Mouse (Mus musculus): Measurements from ENCODE around the gene Dexi. TPM values are rescaled to one million over a fixed set of nuclear protein-coding genes. Genes with fewer than 3 reads are reported as not detected.

Dexi gene
- polyA plus RNA-seq, 1 experiment from 2014 or later, result 13.3 TPM

GRCm38 (mm10) chr16:10570708-10571107, 27.9 kb upstream of the Dexi start:
- H3K36me3 ChIP-seq (ENCODE audit: control insufficient read depth, insufficient read depth, low read length), result peaks cover 27% of the 10 kb centered on the region; the same call in 1 of the 2 replicates
- no peaks in the 10 kb centered on the region for H3K4me1 ChIP-seq (ENCODE audit: control insufficient read depth, insufficient read depth, low read length)
- no peak overlapping the region for H3K4me2 ChIP-seq (ENCODE audit: low read length)
- no peak overlapping the region for H3K27ac ChIP-seq (ENCODE audit: low read length)
- no peak overlapping the region for H3K4me3 ChIP-seq (ENCODE audit: low read depth, low read length)
- 83% methylated on average over 1 of the region's 1 CpGs for WGBS
- no peak for ATAC-seq
- H3K9me3 ChIP-seq (replicated peaks; ENCODE audit: control insufficient read depth, low read length, poor library complexity, severe bottlenecking), result no peaks in the 10 kb centered on the region
- H3K9ac ChIP-seq (ENCODE audit: low read depth, low read length), result no peak overlapping the region
- H3K27me3 ChIP-seq (ENCODE audit: control insufficient read depth, insufficient read depth, low read depth, low read length), result no peaks in the 10 kb centered on the region

GRCm38 (mm10) chr16:10569809-10570395, 27.0 kb upstream of the Dexi start:
- H3K27ac ChIP-seq (ENCODE audit: low read length), result no peak overlapping the region
- H3K4me3 ChIP-seq (ENCODE audit: low read depth, low read length), result no peak overlapping the region
- H3K4me1 ChIP-seq (ENCODE audit: control insufficient read depth, insufficient read depth, low read length), result no peaks in the 10 kb centered on the region
- H3K9ac ChIP-seq (ENCODE audit: low read depth, low read length), result no peak overlapping the region
- H3K4me2 ChIP-seq (ENCODE audit: low read length), result no peak overlapping the region
- H3K27me3 ChIP-seq (ENCODE audit: control insufficient read depth, insufficient read depth, low read depth, low read length), result no peaks in the 10 kb centered on the region
- no peak for ATAC-seq
- WGBS, result 87% methylated on average over 5 of the region's 5 CpGs
- H3K9me3 ChIP-seq (replicated peaks; ENCODE audit: control insufficient read depth, low read length, poor library complexity, severe bottlenecking), result no peaks in the 10 kb centered on the region
- H3K36me3 ChIP-seq (ENCODE audit: control insufficient read depth, insufficient read depth, low read length), result peaks cover 26% of the 10 kb centered on the region; the same call in 1 of the 2 replicates

DNA sequence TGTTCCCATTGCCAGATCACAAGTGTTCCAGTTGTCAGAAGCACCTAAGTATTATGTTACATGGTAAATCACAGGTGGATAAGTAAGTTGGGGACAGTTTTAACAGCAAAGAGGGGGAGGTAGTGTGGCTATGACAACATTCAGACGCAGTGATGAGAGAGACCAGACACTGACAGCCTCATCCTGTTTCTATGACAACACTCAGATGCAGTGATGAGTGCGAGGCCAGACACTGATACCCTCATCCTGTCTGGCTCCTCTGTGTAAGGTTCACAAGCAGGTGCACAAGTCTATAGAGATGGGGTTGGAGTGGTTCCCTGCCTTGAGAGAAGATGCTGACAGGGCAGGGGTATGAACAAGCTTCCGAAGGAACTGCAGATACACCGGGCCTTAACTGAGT, 24.3 kb upstream of the Dexi start:
- H3K4me2 ChIP-seq (ENCODE audit: low read length), result no peak overlapping the region
- H3K9ac ChIP-seq (ENCODE audit: low read depth, low read length), result no peak overlapping the region
- peaks cover 14% of the 10 kb centered on the region for H3K36me3 ChIP-seq (ENCODE audit: control insufficient read depth, insufficient read depth, low read length)
- no peaks in the 10 kb centered on the region for H3K9me3 ChIP-seq (replicated peaks; ENCODE audit: control insufficient read depth, low read length, poor library complexity, severe bottlenecking)
- H3K4me1 ChIP-seq (ENCODE audit: control insufficient read depth, insufficient read depth, low read length), result no peaks in the 10 kb centered on the region
- no peaks in the 10 kb centered on the region for H3K27me3 ChIP-seq (ENCODE audit: control insufficient read depth, insufficient read depth, low read depth, low read length)
- H3K4me3 ChIP-seq (ENCODE audit: low read depth, low read length), result no peak overlapping the region
- no peak for ATAC-seq
- H3K27ac ChIP-seq (ENCODE audit: low read length), result no peak overlapping the region
- WGBS, result 94% methylated on average over 4 of the region's 4 CpGs

DNA sequence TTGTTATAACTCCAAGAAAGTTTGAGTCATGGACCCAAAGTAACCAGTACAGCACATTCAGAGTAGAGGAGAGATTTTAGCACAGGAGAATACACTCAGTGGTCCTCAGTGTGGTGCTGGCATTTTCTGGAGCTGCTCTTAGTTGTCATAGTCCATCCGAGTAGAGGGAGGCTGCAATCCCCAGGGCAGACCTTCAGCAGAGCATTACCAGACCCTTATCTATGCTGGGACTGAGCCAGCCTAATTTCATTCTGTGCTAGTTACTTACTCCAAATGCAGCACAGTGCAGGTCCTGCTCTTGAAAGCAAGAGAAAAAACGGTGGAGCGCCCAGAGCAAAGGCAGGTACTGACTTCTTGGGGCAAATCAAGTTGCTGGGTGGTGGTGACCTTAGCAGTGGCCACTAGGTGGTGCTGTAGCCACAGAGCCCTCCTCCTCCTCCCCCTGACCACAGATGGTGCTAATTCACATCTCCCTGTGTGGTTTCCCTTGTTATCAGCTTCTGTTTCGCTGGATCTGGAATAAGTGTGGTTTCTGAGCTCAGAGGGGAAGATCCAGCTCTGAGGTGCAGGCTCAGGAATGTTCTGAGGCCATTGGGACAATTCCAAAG, 22.5 kb upstream of the Dexi start:
- Histone ChIP-seq H3K27me3 (ENCODE audit: control insufficient read depth, insufficient read depth, low read depth, low read length) (no peaks in the 10 kb centered on the region), H3K27ac (ENCODE audit: low read length) (no peak overlapping the region), H3K9me3 (replicated peaks; ENCODE audit: control insufficient read depth, low read length, poor library complexity, severe bottlenecking) (no peaks in the 10 kb centered on the region), H3K9ac (ENCODE audit: low read depth, low read length) (no peak overlapping the region), H3K36me3 (ENCODE audit: control insufficient read depth, insufficient read depth, low read length) (peaks cover 12% of the 10 kb centered on the region), H3K4me2 (ENCODE audit: low read length) (no peak overlapping the region), H3K4me3 (ENCODE audit: low read depth, low read length) (no peak overlapping the region), H3K4me1 (ENCODE audit: control insufficient read depth, insufficient read depth, low read length) (no peaks in the 10 kb centered on the region)
- 42% methylated on average over 4 of the region's 4 CpGs for WGBS
- ATAC-seq, result peak; percentile 54; the same call in 1 of the 2 replicates

DNA sequence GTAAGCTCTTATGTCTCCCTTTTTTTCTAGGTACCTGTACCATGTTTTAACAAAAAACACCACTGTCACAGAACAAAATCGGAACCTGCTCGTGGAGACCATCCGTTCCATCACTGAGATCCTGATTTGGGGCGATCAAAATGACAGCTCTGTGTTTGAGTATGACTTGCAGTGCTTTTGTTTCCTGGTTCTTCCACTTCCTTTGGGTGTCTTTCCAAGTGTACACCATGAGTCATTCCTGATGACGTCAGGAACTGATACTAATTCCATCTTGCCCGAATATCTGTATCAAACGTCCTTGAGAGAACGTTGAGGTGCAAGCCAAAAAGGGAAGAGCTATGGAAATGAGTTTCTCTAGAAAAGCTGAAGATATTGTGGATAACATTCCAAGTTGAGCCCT, 17.1 kb upstream of the Dexi start:
- Histone ChIP-seq H3K36me3 (ENCODE audit: control insufficient read depth, insufficient read depth, low read length) (peaks cover 14% of the 10 kb centered on the region), H3K27me3 (ENCODE audit: control insufficient read depth, insufficient read depth, low read depth, low read length) (no peaks in the 10 kb centered on the region), H3K4me3 (ENCODE audit: low read depth, low read length) (no peak overlapping the region), H3K4me1 (ENCODE audit: control insufficient read depth, insufficient read depth, low read length) (no peaks in the 10 kb centered on the region), H3K27ac (ENCODE audit: low read length) (no peak overlapping the region), H3K9me3 (replicated peaks; ENCODE audit: control insufficient read depth, low read length, poor library complexity, severe bottlenecking) (no peaks in the 10 kb centered on the region), H3K9ac (ENCODE audit: low read depth, low read length) (no peak overlapping the region), H3K4me2 (ENCODE audit: low read length) (no peak overlapping the region)
- no peak for ATAC-seq
- 92% methylated on average over 8 of the region's 8 CpGs for WGBS

DNA sequence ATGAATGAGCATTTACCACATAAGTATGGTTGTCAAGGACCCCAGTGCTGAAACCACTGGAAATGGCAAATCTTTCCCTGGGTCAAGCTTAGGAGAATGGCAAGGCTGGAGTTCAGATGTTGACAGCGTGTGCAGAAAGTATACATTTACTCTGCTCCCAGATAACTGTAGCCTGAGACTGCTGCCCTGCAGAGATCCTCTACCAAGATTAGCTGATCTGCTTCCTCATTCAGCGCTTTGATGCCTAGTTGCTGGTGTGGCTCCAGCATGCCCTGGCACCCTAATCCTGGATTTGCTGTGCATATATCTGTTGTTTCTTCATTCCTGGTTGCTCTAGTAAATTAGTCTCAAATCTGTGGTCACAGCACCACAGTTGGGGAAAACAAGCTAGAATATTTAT, 11.0 kb upstream of the Dexi start:
- 87% methylated on average over 2 of the region's 2 CpGs for WGBS
- ATAC-seq, result no peak
- H3K27me3 ChIP-seq (ENCODE audit: control insufficient read depth, insufficient read depth, low read depth, low read length), result no peaks in the 10 kb centered on the region

DNA sequence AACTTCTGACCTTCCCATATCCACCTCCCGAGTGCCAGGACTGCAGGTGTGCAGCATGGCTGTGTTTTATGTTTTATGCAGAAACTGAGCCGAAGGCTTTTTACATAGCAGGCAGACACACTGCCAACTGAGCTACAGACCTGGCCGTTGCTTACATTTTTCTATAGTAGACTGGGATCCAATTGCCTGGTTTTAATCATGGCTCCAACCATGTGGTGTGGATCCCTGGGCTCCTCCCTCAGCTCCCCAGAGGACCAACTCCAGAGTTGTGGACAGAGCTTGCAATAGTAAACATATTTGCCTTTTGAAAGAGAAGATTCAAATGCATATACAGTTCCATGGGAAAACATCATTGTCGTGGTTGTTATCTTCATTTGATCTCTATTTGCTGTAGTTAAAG, 8.7 kb upstream of the Dexi start:
- Histone ChIP-seq H3K9me3 (replicated peaks; ENCODE audit: control insufficient read depth, low read length, poor library complexity, severe bottlenecking) (no peaks in the 10 kb centered on the region), H3K4me2 (ENCODE audit: low read length) (no peak overlapping the region), H3K4me3 (ENCODE audit: low read depth, low read length) (no peak overlapping the region), H3K36me3 (ENCODE audit: control insufficient read depth, insufficient read depth, low read length) (no peaks in the 10 kb centered on the region), H3K27ac (ENCODE audit: low read length) (no peak overlapping the region), H3K9ac (ENCODE audit: low read depth, low read length) (no peak overlapping the region), H3K27me3 (ENCODE audit: control insufficient read depth, insufficient read depth, low read depth, low read length) (no peaks in the 10 kb centered on the region), H3K4me1 (ENCODE audit: control insufficient read depth, insufficient read depth, low read length) (peaks cover 11% of the 10 kb centered on the region)
- WGBS, result 88% methylated on average over 4 of the region's 4 CpGs
- no peak for ATAC-seq

More for the DNA sequence above, 11.0 kb upstream of the Dexi start:
- Histone ChIP-seq H3K9ac (ENCODE audit: low read depth, low read length) (no peak overlapping the region), H3K36me3 (ENCODE audit: control insufficient read depth, insufficient read depth, low read length) (no peaks in the 10 kb centered on the region), H3K4me2 (ENCODE audit: low read length) (no peak overlapping the region), H3K9me3 (replicated peaks; ENCODE audit: control insufficient read depth, low read length, poor library complexity, severe bottlenecking) (no peaks in the 10 kb centered on the region), H3K27ac (ENCODE audit: low read length) (no peak overlapping the region), H3K4me3 (ENCODE audit: low read depth, low read length) (no peak overlapping the region), H3K4me1 (ENCODE audit: control insufficient read depth, insufficient read depth, low read length) (no peaks in the 10 kb centered on the region)

DNA sequence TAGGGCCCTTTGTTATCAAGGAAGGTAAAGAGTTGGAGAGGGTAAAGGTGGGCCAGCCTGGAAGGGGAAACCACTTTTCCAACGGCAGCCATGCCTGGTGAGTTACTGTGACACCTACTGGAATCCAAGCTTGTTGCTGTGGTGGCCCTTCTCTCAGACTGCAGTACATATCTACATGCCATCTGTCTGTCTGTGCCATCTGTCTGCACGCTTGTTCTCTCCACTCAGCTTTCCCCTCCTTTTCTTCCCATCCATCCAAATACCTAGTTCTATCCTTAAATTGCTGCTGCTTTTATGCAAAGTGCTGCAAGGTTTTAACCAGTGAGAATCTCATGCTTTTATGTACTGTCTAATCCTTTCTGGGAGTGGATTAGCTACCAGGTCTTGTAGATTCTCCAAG, 6.7 kb upstream of the Dexi start:
- H3K9ac ChIP-seq (ENCODE audit: low read depth, low read length), result no peak overlapping the region
- H3K4me2 ChIP-seq (ENCODE audit: low read length), result no peak overlapping the region
- no peaks in the 10 kb centered on the region for H3K9me3 ChIP-seq (replicated peaks; ENCODE audit: control insufficient read depth, low read length, poor library complexity, severe bottlenecking)
- no peaks in the 10 kb centered on the region for H3K27me3 ChIP-seq (ENCODE audit: control insufficient read depth, insufficient read depth, low read depth, low read length)
- no peak for ATAC-seq
- H3K4me1 ChIP-seq (ENCODE audit: control insufficient read depth, insufficient read depth, low read length), result peaks cover 22% of the 10 kb centered on the region
- 86% methylated on average over 2 of the region's 2 CpGs for WGBS
- no peak overlapping the region for H3K27ac ChIP-seq (ENCODE audit: low read length)
- no peaks in the 10 kb centered on the region for H3K36me3 ChIP-seq (ENCODE audit: control insufficient read depth, insufficient read depth, low read length)
- H3K4me3 ChIP-seq (ENCODE audit: low read depth, low read length), result no peak overlapping the region

GRCm38 (mm10) chr16:10548938-10549337, 6.1 kb upstream of the Dexi start:
- Histone ChIP-seq H3K9ac (ENCODE audit: low read depth, low read length) (no peak overlapping the region), H3K4me2 (ENCODE audit: low read length) (no peak overlapping the region), H3K4me3 (ENCODE audit: low read depth, low read length) (no peak overlapping the region), H3K4me1 (ENCODE audit: control insufficient read depth, insufficient read depth, low read length) (peaks cover 22% of the 10 kb centered on the region), H3K27me3 (ENCODE audit: control insufficient read depth, insufficient read depth, low read depth, low read length) (no peaks in the 10 kb centered on the region), H3K36me3 (ENCODE audit: control insufficient read depth, insufficient read depth, low read length) (no peaks in the 10 kb centered on the region), H3K27ac (ENCODE audit: low read length) (no peak overlapping the region), H3K9me3 (replicated peaks; ENCODE audit: control insufficient read depth, low read length, poor library complexity, severe bottlenecking) (no peaks in the 10 kb centered on the region)
- ATAC-seq, result no peak
- WGBS, result 72% methylated on average over 3 of the region's 3 CpGs
